Mouse (Mus musculus) granulocyte monocyte progenitor cell, adult 5-6 weeks (primary cell): ENCODE results near the gene 4931422A03Rik. TPM values are rescaled to one million over a fixed set of nuclear protein-coding genes. Genes with fewer than 3 reads are reported as not detected.
"Not testable (repeated sequence)": the region's sequence is repeated elsewhere in the genome, so short reads cannot be mapped to it uniquely, and the experiment has no call there.

Source experiments
- ATAC-seq: replicated peaks from 2 replicates; pipeline ENCODE4 v1.8.0; 2016; ENCODE audit warnings: mild to moderate bottlenecking, moderate TSS enrichment, inconsistent platforms; ENCODE audit not compliant: poor library complexity, severe bottlenecking
- total RNA-seq, 2 experiments: library from RNA; stranded (forward) in 1 of 2; stranded (reverse) in 1 of 2; fragments of 200-712, 200-1000 nt in 1 of 2; fragments of >200 nt in 1 of 2; fragmentation: Nextera tagmentation in 1 of 2; gene quantifications; 2 replicates each; pipeline ENCODE4 v1.2.3; 2014 to 2017

4931422A03Rik gene
- total RNA-seq, 2 experiments from 2014 or later = 0.98 TPM; not detected in 1

DNA sequence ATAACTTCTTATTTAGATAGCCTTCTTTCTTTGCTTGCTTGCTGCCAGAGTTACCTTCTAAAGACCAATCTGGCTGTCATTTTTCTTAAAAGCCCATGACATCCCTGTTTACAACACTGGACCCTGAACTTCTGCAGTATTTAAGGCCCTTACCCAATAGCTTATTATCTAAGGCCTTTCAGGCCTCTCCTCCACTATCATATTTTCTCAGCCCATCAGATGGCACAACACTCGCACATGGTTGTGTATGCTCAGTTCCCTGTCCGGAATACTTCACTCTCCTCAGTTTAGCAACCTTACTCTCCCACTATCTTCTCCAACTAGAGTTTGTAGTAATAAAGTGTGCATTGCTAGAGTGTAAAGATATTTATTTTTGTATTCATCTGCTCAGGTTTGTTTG, 913 bp upstream of the 4931422A03Rik start:
- peak; percentile 38 for ATAC-seq

DNA sequence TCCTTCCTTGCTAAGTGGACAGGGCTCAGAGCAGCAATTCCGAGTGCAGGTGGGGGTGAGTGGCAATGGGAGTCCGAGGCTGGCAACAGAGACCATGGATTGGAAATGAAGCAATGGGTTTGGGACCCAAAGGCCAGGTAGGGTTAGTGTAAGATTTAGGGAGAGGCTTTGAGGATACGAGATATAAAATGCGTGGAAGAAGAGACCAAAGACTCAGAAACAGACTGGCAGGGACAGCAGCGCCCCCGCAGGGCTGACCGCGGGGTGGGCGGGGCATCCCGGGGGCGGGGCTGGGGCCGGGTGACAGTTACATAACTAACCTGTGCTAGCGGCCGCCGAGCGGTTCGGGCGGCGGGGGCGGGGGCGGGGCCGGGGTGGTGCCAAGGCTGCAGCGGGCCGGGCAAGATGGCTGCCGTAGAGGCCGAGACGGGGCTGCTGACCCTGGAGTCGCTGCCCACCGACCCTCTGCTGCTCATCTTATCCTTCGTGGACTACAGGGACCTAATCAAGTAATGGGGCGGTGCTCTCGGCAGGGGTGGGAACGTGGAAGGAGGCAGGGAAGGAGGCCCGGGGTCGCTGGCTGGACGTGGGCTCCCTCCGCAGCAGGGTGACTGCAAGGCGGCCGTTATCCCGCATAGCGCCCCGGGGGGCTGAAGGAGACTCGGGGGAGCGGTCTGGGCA, 563 bp downstream of the 4931422A03Rik start, which contains the start of gene Fbxo3:
Fbxo3 (plus strand) TSS at position 264 of the 681 bp plus-strand sequence.
- ATAC-seq = peak; percentile 79

DNA sequence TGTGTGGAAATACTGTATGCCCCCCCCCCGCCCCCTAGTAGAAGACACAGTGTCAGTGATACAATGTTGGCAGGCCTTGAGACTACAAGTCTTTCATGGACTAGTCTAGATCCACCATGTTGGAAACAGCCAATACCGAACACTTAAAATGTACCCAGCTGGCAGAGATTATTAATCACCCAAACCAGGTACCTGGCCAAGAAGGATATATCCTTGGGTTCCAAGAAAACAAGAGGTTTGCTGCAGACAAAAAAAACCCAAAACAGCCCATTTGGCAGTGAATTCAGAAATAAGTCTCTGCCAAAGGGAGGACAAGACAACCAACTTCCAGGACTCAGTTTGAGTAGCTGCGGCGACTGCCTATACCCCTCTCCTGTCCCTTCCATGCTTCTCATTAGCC, 3.5 kb downstream of the 4931422A03Rik start:
- no peak for ATAC-seq

DNA sequence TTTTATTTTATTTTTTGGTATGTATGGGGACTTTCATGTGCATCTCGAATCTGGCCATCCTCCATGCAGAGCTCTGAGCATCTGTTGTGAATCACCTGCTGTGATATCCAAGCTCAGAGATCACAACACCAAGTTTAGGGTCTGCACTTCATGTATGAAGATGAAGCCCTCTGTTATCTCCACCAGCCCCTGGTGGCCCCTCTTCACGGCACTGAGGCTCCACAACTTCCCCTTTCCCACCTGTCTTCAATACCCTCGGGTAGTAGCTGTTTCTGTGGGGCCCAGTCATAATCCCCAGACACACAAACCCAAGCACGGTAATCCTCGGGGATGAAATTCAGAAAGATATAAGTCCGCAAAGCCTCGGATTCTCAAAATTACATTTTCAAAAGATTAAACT, 5.1 kb downstream of the 4931422A03Rik start:
- ATAC-seq = no peak

DNA sequence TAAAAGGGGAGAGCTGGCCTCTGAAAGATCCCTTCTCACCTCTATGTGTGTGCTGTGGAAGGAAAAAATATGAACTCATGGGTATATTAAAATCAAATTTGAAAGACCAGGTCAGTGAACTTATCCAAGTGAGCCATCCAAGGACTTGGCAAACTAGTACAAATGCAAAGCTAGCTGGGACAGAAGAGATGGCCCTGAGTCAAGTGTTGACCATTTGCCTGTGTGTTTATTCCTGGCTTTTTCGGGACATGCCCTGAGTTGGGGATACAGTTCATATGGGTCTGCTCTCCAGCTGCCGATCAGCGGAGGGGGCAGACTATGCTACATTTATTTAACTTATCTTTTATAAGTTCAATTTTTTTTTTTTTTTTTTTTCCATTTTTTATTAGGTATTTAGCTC, 19.3 kb downstream of the 4931422A03Rik start:
- ATAC-seq = not testable (repeated sequence)

DNA sequence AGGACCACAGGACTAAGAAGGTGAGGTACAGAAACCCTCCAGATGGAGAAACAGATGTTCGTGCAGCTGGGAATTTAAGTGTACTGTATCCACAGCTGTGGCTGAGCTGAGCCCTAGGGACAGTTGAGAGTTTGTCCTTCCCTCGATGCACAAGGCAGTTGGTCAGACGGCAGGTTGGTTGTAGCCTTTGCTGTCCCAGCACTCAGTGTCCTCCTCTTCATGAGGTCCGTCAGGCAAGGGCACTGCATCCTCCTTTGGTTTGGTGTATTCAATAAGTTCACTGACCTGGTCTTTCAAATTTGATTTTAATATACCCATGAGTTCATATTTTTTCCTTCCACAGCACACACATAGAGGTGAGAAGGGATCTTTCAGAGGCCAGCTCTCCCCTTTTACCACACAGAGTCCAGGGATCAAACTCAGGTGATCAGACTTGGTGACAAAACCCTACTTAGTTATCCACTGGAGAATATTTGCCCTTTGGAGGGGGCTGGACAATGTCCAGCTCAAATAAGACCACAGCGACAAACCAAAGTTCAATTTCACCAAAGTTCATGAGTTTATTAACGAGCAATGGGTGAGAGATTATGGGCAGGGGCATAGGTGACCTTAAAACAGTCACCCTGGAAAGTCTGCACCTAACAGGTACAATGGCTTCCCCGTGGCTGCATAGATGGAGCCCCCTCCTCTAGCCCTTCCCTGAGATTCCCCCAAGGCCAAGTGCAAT, 20.2 kb downstream of the 4931422A03Rik start:
- no peak for ATAC-seq

DNA sequence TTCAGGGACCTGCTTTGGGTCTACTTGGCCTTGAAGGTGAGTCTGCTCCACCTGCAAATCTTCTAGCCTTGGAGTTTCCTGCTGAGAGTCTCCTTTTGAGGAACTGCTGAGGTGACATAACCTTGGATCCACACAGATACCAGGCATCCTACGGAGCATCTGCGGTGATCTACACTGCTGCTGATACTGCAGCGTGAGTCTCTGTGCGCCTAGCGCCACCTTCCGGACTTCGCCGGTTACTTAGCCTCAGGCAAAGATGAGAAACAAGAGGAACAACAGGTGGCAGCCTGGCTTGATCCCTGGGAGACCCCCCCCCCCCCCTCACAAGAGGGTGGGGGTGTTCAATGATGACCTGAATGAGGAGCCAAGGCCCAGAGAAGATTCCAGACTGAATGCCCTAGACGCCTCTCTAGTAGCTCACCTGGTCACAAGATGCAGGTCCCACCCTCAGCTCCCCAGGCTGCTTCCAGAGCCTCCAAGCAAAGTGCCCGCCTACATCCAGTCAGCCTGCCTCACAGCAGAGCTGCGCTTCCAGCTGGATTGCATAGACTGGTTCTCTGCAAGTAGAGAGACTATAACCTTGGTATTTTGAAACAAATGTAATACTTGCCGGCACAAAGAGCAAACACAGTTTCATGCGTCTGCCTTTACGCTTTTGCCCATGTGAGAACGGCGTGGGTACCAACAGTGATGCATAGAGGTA, 25.3 kb downstream of the 4931422A03Rik start:
- ATAC-seq = peak; percentile 91

DNA sequence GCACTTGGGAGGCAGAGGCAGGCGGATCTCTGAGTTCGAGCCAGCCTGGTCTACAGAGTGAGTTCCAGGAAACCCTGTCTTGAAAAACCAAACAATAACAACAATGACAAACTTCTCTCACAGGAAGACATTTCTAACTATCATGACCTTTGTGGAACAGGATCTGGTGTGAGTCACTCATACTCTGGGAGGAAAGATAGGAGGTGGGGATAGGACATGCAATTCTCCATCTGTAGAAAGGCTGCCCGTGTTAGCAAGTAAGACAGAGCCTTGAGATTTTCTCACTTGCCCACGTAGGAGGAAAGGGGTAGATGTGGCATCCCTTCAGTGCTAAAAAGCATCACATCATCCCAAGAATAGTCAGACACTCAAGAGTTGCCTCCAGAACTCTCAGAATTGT, 26.3 kb downstream of the 4931422A03Rik start:
- ATAC-seq = no peak

DNA sequence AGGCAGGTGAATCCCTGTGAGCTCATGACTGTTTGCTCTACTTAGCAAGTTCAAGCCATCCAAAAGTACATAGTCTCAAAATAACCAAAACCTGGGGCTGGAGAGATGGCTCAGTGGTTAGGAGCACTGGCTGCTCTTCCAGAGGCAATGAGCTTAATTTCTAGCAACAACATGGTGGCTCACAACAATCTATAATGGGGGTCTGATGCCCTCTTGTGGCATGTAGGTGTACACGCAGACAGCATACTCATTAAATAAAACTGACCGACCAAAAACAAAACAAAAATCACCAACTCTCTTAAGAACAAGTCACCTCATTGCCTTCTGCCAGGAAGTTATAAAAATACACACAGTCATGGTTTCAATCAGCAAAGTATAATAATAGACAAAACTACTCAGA, 27.1 kb downstream of the 4931422A03Rik start:
- ATAC-seq = peak; percentile 77

DNA sequence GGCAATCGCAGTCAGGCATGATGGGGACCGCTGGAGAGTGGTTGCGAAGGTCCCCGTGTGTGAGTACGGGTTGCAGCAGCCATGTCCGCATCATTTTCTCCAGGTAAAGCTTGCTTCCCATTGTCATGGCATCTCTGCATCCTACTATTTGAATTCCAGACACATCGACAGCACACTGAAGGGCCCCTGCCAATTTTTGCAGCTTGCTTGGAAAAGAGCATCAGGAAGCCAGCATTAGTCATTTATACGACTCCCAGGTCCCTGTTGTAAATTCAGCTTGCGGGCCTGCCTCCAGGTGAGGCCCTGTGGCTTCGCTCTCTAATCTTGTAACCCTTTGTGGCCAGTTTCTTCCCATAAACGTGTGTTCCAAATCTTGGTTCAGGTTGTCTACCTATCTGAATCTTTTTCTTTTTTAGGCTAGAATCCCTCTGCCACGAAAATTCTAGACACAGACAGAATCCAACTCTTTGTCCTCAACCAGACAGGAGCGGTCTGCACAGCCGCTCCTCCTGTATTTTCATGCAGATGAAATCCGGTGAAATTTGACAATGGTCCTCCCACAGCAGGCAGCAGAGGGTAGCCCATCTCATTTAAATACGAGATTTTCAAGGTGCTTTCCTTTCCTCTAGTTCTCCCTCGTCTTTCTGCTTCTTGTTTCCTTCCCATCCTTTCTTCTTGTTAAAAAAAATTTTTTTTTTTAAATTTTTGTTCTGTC, 35.4 kb downstream of the 4931422A03Rik start:
- no peak for ATAC-seq

DNA sequence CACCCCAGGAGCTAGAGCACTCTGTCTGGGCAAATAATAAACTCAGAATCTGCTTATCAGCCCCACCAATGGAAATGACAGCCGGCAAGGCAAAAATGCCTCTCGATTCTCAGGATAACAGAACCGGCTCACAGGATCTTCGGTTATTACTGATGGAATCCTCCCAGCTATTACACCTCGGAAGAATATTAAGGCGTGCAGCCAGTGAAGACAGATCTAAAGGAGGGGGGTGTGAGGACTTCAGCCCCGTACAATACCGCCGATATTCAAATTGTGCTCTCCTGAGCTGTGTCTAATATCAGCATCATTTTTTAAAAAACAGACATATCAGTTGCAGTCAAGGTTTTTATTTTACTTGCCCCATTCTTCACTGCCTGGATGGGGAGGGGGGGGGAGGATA, 36.0 kb downstream of the 4931422A03Rik start:
- ATAC-seq = no peak

DNA sequence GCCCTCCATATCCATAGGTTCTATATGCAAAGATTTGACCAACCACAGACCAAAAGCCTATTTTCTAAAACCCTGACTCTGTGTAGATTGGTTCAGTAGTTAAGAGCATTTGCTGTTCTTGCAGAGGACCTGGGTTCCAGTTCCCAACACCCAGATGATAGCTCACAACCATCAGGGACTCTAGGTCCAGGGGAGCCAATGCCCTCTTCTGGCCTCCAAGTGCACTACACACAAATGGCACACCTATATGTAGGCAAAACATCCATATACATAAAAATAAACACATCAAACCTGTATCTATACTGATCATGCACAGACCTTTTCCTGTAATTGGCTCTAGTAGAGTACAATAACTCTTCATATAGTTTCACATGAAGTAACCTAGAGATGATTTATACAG, 36.9 kb downstream of the 4931422A03Rik start:
- no peak for ATAC-seq

DNA sequence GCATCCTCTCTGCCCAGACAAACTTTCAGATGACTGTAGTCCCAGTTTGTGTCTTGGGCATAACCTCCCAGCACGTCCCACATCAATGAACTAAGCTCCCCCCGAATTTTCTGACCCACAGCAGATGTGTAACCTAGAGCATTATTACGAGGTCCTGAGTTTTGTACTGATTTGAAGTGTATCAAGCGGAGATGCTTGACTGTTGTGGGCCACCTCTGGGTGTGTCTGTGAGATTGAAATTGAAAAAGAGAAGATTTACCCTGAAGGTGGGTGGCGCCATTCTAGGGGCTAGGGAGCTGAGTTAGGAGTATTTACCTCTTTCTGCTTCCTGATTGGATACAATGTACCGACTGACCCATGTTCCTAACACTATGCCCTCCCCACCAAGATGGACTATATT, 38.4 kb downstream of the 4931422A03Rik start:
- no peak for ATAC-seq

DNA sequence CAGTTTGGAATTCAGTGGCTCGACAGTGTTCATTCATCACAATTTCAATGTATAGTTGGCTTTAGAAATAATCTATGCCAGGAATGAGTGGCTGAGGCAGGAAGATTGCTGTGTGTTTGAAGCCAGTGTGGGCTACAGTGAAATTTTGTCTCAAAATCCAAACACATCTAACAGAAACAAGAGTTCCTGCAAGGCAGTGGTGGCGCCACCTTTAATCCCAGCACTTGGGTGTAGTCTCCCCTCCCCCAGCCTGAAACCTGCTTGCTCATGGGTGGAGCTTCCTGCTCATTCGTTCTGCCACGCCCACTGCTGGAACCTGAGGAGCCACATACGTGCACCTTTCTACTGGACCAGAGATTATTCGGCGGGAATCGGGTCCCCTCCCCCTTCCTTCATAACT, 40.6 kb downstream of the 4931422A03Rik start:
- ATAC-seq = not testable (repeated sequence)

DNA sequence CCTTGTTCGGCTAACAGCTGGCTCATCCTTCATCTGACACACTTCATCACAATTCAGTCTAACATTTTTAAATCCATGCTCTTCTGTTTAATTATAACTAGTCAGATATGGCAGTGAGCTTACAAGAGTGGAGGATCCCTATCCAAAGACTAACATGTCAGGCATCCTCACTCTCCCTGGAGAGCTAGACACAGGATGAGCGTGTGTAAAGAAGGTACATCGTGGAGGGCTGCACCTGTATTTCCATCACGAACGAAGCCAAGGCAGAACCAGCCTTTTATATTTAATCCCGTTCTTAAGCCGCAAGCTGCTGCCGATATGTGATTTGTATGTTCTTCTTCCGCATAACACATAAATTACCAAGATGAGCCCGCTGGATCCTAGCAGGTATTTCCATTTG, 45.0 kb downstream of the 4931422A03Rik start:
- ATAC-seq = no peak

DNA sequence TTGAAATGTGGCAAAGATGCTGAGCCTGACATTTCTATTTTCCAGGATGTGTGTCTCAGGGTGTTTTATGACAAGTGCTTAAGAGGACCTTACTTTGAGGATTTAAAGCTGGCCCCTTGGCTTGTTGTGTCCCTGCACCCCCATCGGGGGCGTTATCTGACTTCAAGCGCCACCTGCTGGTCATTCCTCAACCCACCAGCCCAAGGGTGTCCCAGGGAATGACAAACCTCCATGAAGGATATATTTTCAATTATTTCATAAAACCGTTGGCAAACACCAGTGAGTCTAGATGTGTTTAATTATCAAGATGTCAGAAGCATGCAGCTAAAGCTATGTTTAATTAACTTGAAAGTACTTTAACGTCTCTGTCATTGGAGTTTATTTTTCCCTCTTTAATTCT, 45.9 kb downstream of the 4931422A03Rik start:
- ATAC-seq = peak; percentile 71

DNA sequence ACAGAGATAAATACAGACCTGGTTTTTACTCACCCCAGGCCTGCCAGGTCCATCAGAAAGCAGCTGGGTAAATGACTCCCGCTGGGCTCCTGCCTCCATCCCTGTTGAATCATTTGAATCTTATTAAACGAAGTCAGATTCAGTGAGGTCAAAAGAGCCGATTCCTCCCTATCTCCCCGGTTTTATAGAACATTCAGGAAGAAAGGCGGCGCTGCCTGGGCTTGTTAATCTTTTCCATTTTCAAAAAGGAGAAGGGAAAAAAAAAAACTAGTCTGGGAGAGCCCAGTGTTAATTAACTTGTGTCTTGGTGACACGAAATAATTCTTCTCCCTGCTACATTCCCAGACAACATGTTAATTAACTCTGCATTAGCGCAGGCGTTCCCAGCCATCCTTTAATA, 50.4 kb downstream of the 4931422A03Rik start:
- no peak for ATAC-seq

DNA sequence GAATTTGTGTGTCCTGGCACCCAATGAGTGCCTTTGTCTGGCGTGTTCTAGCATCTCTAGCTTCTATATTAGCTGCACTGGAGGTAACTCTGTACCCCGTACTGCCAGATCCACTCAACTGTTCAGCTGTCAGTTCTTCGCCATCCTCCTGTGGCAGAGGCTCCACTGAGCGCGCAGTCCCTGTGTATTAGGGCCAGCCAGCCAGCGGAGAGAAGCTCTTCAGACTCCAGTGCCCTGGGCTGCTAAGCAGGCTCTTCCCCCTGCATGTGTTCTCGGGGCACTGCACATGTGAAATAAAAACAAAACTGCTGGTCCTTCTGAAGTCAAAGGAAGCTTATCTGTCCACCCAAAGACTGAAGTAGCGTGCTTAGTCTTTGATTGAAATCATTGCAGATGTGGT, 50.9 kb downstream of the 4931422A03Rik start:
- no peak for ATAC-seq

DNA sequence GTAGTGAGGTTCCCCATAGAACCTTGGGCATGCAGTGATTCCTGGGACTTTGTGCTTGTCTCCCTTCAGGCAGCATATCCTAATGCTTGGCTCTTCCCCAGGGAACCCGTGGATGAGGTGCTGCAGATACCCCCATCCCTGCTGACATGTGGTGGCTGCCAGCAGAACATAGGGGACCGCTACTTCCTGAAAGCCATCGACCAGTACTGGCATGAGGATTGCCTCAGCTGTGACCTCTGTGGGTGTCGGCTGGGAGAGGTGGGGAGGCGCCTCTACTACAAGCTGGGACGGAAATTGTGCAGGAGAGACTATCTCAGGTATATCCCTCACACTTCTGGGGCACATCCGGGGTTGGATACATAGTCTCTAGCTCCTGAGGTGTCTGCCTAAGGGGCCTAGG, 52.3 kb downstream of the 4931422A03Rik start:
- ATAC-seq = peak; percentile 67

DNA sequence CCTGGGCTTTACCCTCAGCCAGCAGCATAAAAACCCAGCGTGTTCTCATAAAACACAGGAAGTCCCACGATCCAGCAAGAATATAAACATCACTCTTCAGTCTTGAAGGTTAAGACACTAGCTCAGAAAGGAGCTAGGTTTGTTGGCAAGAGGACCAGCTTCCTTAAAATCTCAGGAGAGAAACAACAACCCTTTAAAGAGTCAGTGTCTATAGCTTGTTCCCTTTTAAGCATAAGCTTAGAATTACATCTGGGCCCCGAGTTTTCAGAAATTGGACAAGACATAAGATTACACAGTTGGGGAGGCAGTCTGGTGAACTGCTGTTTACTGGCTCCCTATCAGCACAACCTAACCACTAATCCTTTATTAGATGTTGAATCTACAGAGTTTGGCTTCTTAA, 56.3 kb downstream of the 4931422A03Rik start:
- no peak for ATAC-seq
